Mouse (Mus musculus) lung, embryonic 14.5 days (tissue): ENCODE measurements around the gene Kif13a. TPM values are rescaled to one million over a fixed set of nuclear protein-coding genes. Genes with fewer than 3 reads are reported as not detected.

ENCODE experiments used
- ATAC-seq: fragments of 200-750 bp; cut with Nextera tagmentation; 2 replicates; pipeline ENCODE4 v1.8.0; 2017; ENCODE audit warnings: mild to moderate bottlenecking, moderate TSS enrichment, moderate library complexity; ENCODE audit not compliant: insufficient read depth
- DNase-seq: peaks from one replicate; pipeline ENCODE4 v3.0.0-alpha.2; 2015
- H3K27ac ChIP-seq: fragments of 300-500 bp; sonication (generic); 2 replicates; pipeline ENCODE4 v1.5.1; 2014; ENCODE audit warnings: low read depth, mild to moderate bottlenecking, moderate library complexity
- H3K27me3 ChIP-seq: fragments of 300-500 bp; sonication (generic); 2 replicates; pipeline ENCODE4 v1.6.1; 2014; ENCODE audit warnings: low read length, control low read depth; ENCODE audit not compliant: insufficient read depth
- H3K36me3 ChIP-seq: fragments of 300-500 bp; sonication (generic); 2 replicates; pipeline ENCODE4 v1.6.1; 2014; ENCODE audit warnings: control low read depth; ENCODE audit not compliant: insufficient read depth
- H3K4me1 ChIP-seq: fragments of 300-500 bp; sonication (generic); 2 replicates; pipeline ENCODE4 v1.6.1; 2014; ENCODE audit warnings: antibody characterized with exemption, control low read depth; ENCODE audit not compliant: insufficient read depth
- H3K4me2 ChIP-seq: fragments of 300-500 bp; sonication (generic); 2 replicates; pipeline ENCODE4 v1.6.1; 2014; ENCODE audit warnings: mild to moderate bottlenecking
- H3K4me3 ChIP-seq: fragments of 300-500 bp; sonication (generic); 2 replicates; pipeline ENCODE4 v1.5.1; 2014; ENCODE audit warnings: low read depth, low read length
- H3K9ac ChIP-seq: fragments of 300-500 bp; sonication (generic); 2 replicates; pipeline ENCODE4 v1.6.1; 2014
- H3K9me3 ChIP-seq: fragments of 300-500 bp; sonication (generic); 2 replicates; pipeline ENCODE4 v1.6.1; 2016; ENCODE audit warnings: low read depth, low read length, control low read depth
- CTCF ChIP-seq: IDR thresholded peaks from 2 replicates; pipeline ENCODE4 v1.5.1; 2016; ENCODE audit warnings: antibody characterized with exemption, low read depth
- whole genome bisulfite sequencing: fragments of 180-500 bp; shearing (Covaris S2); extraction: QIAGEN DNeasy Blood & Tissue Kit; methylation state at CpG from one replicate; pipeline ENCODE4 v1.1.7; 2014; 5-methylcytosine and 5-hydroxymethylcytosine counted together
- polyA plus RNA-seq: library from polyadenylated mRNA; unstranded; fragments of >200 nt; fragmentation: Nextera tagmentation; extraction: Ambion mirVana; gene quantifications from 2 replicates; pipeline ENCODE4 v1.2.1, GENCODE M21; 2014

The Kif13a gene
- polyA plus RNA-seq, 1 experiment from 2014 or later: 40.4 TPM

GRCm38 (mm10) chr13:46703138-46703537 lies 226.5 kb downstream of the Kif13a start:
- no peak overlapping the region for H3K27ac ChIP-seq
- ATAC-seq (no peak), DNase-seq (peak; percentile 23)
- peaks cover 61% of the 10 kb centered on the region for H3K36me3 ChIP-seq
- H3K9me3 ChIP-seq: no peaks in the 10 kb centered on the region
- no peak overlapping the region for H3K4me2 ChIP-seq
- 81% methylated on average over 5 of the region's 5 CpGs for WGBS
- TF ChIP-seq CTCF: peak; percentile 19; the same call in 1 of the 2 replicates
- H3K4me1 ChIP-seq: no peaks in the 10 kb centered on the region
- H3K9ac ChIP-seq: no peak overlapping the region
- H3K4me3 ChIP-seq: no peak overlapping the region
- no peaks in the 10 kb centered on the region for H3K27me3 ChIP-seq

GRCm38 (mm10) chr13:46701486-46701885 lies 228.2 kb downstream of the Kif13a start:
- no peak overlapping the region for H3K4me2 ChIP-seq
- H3K36me3 ChIP-seq: peaks cover 61% of the 10 kb centered on the region
- 82% methylated on average over 2 of the region's 2 CpGs for WGBS
- no peaks in the 10 kb centered on the region for H3K9me3 ChIP-seq
- no peak for TF ChIP-seq CTCF
- ATAC-seq (no peak), DNase-seq (no peak)
- H3K27me3 ChIP-seq: no peaks in the 10 kb centered on the region
- H3K4me1 ChIP-seq: no peaks in the 10 kb centered on the region
- no peak overlapping the region for H3K27ac ChIP-seq
- H3K4me3 ChIP-seq: no peak overlapping the region
- no peak overlapping the region for H3K9ac ChIP-seq

GRCm38 (mm10) chr13:46699372-46699771 lies 230.3 kb downstream of the Kif13a start:
- Histone ChIP-seq H3K4me2 (no peak overlapping the region), H3K36me3 (peaks cover 62% of the 10 kb centered on the region), H3K27me3 (no peaks in the 10 kb centered on the region), H3K27ac (no peak overlapping the region), H3K9me3 (no peaks in the 10 kb centered on the region), H3K4me3 (no peak overlapping the region), H3K9ac (no peak overlapping the region), H3K4me1 (no peaks in the 10 kb centered on the region)
- no peak for DNase-seq
- TF ChIP-seq CTCF: no peak
- WGBS: 85% methylated on average over 1 of the region's 1 CpGs
- ATAC-seq: no peak

Other genes starting within 250 kb of the Kif13a start
- 42.3 and 42.8 TPM in 2 replicates for gene Nup153, start 201.9 kb downstream of the Kif13a start, polyA plus RNA-seq
- gene Nhlrc1, start 85.0 kb upstream of the Kif13a start, polyA plus RNA-seq: 3.5 and 3.8 TPM in 2 replicates
- 11.8 and 12.5 TPM in 2 replicates for gene Kdm1b, start 113.6 kb upstream of the Kif13a start, polyA plus RNA-seq
- 27.5 and 28.4 TPM in 2 replicates for gene Tpmt, start 114.9 kb upstream of the Kif13a start, polyA plus RNA-seq
- gene Dek, start 176.3 kb upstream of the Kif13a start, polyA plus RNA-seq: 301 and 326 TPM in 2 replicates
- gene Rnf144b, start 192.8 kb upstream of the Kif13a start, polyA plus RNA-seq: 1.2 and 1.5 TPM in 2 replicates